ENCODE assay signal across 30 mouse cellular contexts in the genomic region with DNA sequence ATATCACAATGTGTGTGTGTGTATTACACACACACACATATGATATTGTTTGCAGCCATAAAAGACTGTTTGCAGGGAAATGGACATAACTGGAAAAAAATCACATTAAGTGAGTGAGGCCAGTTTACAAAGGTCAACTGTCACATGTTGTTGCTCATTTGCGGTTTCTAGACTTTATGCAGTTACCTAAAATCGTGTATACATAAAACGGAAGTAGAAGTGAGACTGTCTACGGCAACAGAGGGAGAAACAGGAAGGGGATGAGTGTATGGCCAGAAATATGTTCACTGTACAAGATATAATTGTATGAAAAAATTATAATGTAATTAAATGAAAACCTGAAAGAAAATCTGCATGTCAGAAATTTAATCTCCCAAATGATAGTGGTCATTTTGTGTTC. TPM values are rescaled to one million over a fixed set of nuclear protein-coding genes. Genes with fewer than 3 reads are reported as not detected.
A peak's percentile ranks its signal among the peaks of the same experiment; 100 is the strongest.
DNase-seq lines count a peak whose midpoint lies in the region; ATAC-seq and TF ChIP-seq lines count a peak whose summit lies in the region.
"Had no signal": no experiment of that assay in that cellular context is flagged by ENCODE, and none has a peak within 500 bp of the region (broad histone marks: within the 10 kb centered on the region; RNA-seq: fewer than 3 reads in every experiment).

No protein-coding gene starts in this region.

- TF ChIP-seq POLR2A in bone marrow macrophage, adult 2 months (IDR thresholded peaks at IDR 0.05; ENCODE audit: borderline replicate concordance, low read depth, low read length) = no peak

- WGBS in macrophage (ENCODE audit: missing documents) = 6% methylated on average over 4 of the region's 4 CpGs
- 94% methylated on average over 4 of the region's 4 CpGs for WGBS in midbrain, embryonic 16.5 days

- no peaks in the 10 kb centered on the region for H3K27me3 ChIP-seq in midbrain, embryonic 16.5 days (ENCODE audit: control insufficient read depth, insufficient read depth, low read depth, low read length)
- H3K27me3 ChIP-seq: forebrain, embryonic 13.5 days; heart, embryonic 13.5 days; limb, embryonic 15.5 days; neural tube, embryonic 15.5 days had no signal

- peak overlapping the region; percentile 56 for H3K27ac ChIP-seq in bone marrow macrophage, adult 2 months (ENCODE audit: insufficient read depth, low read depth, low read length)
- peak overlapping the region; percentile 69 for H3K27ac ChIP-seq in macrophage
- H3K27ac ChIP-seq in midbrain, embryonic 16.5 days (ENCODE audit: low read length) = no peak overlapping the region
- H3K27ac ChIP-seq: forebrain, embryonic 13.5 days; heart, embryonic 13.5 days; hindbrain, embryonic 14.5 days; limb, embryonic 10.5 days; limb, embryonic 15.5 days; liver, embryonic 14.5 days; neural tube, embryonic 15.5 days had no signal

- H3K4me1 ChIP-seq in bone marrow macrophage, adult 2 months (ENCODE audit: control insufficient read depth, insufficient read depth, low read length) = peaks cover 62% of the 10 kb centered on the region
- H3K4me1 ChIP-seq in midbrain, embryonic 16.5 days (ENCODE audit: control insufficient read depth, insufficient read depth, low read length) = no peaks in the 10 kb centered on the region
- H3K4me1 ChIP-seq: limb, embryonic 15.5 days; neural tube, embryonic 15.5 days had no signal

- peak; percentile 41 for DNase-seq in CD4-positive, CD25-positive, alpha-beta regulatory T cell, adult 2 months (ENCODE audit: low read depth, low spot score)
- DNase-seq in natural killer cell, adult 2 months (ENCODE audit: low spot score in 2 of 2) = peak; percentile 21 to 22
- no peak for DNase-seq in embryo, embryonic 10 days (ENCODE audit: low spot score)
- no peak for DNase-seq in ovary, postnatal 10 days (ENCODE audit: low spot score)
- DNase-seq: adrenal gland, postnatal 25 days; cerebellum, adult 18-20 months; cerebellum, postnatal 10 days; heart, postnatal 10 days; kidney, adult 9 months; kidney, postnatal 10 days; layer of hippocampus, postnatal 36 days; lung, adult 2 months; lung, postnatal 10 days; right cerebral cortex, adult 18-20 months; right cerebral cortex, postnatal 4 days; thymus, adult 2 months; thymus, postnatal 36 days had no signal

- no peaks in the 10 kb centered on the region for H3K36me3 ChIP-seq in macrophage (ENCODE audit: inconsistent target)
- H3K36me3 ChIP-seq in midbrain, embryonic 16.5 days (ENCODE audit: control insufficient read depth, insufficient read depth, low read length) = no peaks in the 10 kb centered on the region
- H3K36me3 ChIP-seq: G1E; heart, embryonic 13.5 days; limb, embryonic 10.5 days; limb, embryonic 15.5 days; neural tube, embryonic 15.5 days had no signal

- no peak overlapping the region for H3K4me3 ChIP-seq in bone marrow macrophage, adult 2 months (ENCODE audit: insufficient read depth, low read length)
- no peak overlapping the region for H3K4me3 ChIP-seq in macrophage (ENCODE audit: inconsistent target)
- no peak overlapping the region for H3K4me3 ChIP-seq in midbrain, embryonic 16.5 days (ENCODE audit: low read depth, low read length)
- H3K4me3 ChIP-seq: forebrain, embryonic 13.5 days; heart, embryonic 13.5 days; limb, embryonic 10.5 days; limb, embryonic 15.5 days; neural tube, embryonic 15.5 days had no signal

- H3K4me2 ChIP-seq in midbrain, embryonic 16.5 days (ENCODE audit: low read length) = no peak overlapping the region
- H3K4me2 ChIP-seq: forebrain, embryonic 13.5 days; heart, embryonic 13.5 days; hindbrain, embryonic 14.5 days; limb, embryonic 15.5 days; midbrain, embryonic 11.5 days; neural tube, embryonic 15.5 days had no signal

- no peak for TF ChIP-seq CTCF in bone marrow macrophage, adult 2 months (IDR thresholded peaks at IDR 0.05; ENCODE audit: low read depth, low read length)

- no peak overlapping the region for H3K9ac ChIP-seq in midbrain, embryonic 16.5 days (ENCODE audit: low read depth, low read length)
- H3K9ac ChIP-seq: forebrain, embryonic 13.5 days; heart, embryonic 13.5 days; hindbrain, embryonic 14.5 days; limb, embryonic 15.5 days; liver, embryonic 14.5 days; neural tube, embryonic 15.5 days had no signal

- peaks cover 68% of the 10 kb centered on the region for H3K79me2 ChIP-seq in macrophage (ENCODE audit: inconsistent target)

- no peak for ATAC-seq in midbrain, embryonic 16.5 days
- ATAC-seq in frontal cortex, adult (ENCODE audit: low TSS enrichment) = no peak
- ATAC-seq: forebrain, embryonic 13.5 days had no signal

- no peaks in the 10 kb centered on the region for H3K9me3 ChIP-seq in midbrain, embryonic 16.5 days (replicated peaks; ENCODE audit: control insufficient read depth, low read length, poor library complexity, severe bottlenecking)
- H3K9me3 ChIP-seq: forebrain, embryonic 13.5 days; heart, embryonic 13.5 days; limb, embryonic 10.5 days; limb, embryonic 15.5 days; neural tube, embryonic 15.5 days had no signal

RNA-seq across cellular contexts. Expression of gene Retreg1, which starts 53.8 kb away (rescaled TPM):
- 48.4 and 49.7 TPM in 2 replicates for polyA plus RNA-seq in bone marrow macrophage, adult 2 months (2012; ENCODE audit: insufficient read depth, insufficient read length, missing spikeins)
- 10 to 100 TPM in 16 of 26 experiments, 1 to 10 TPM in 10; 5.6 to 29.9 (median 13.3) TPM for total RNA-seq in macrophage (2018; cell fraction: chromatin; rRNA removed)
- total RNA-seq in macrophage (2018; cell fraction: cytosol; rRNA removed) = 10 to 100 TPM; 23.2 to 63.0 (median 43.8) TPM
- total RNA-seq in macrophage (2018; cell fraction: nucleus; rRNA removed) = 10 to 100 TPM; 18.9 to 48.7 (median 33.3) TPM
- 43.8 to 52.0 TPM (median 44.9 TPM) in 3 replicates for polyA plus RNA-seq in macrophage (2018)
- 16.1 and 18.4 TPM in 2 replicates for polyA plus RNA-seq in midbrain, embryonic 16.5 days (2015; fragmentation: Nextera tagmentation; extraction: Ambion mirVana)
- polyA plus RNA-seq: G1E had no signal

Comparison
In these comparisons a context has a peak if more than half of its experiments do, and no peak if none do; other contexts are left out.
1. DNase-seq: peak in CD4-positive, CD25-positive, alpha-beta regulatory T cell, adult 2 months (single experiment) and natural killer cell, adult 2 months (2 of 2); none in embryo, embryonic 10 days (single experiment) and ovary, postnatal 10 days (single experiment).